Mouse (Mus musculus) layer of hippocampus, postnatal 14 days (tissue): ENCODE data around the gene Polr2h. TPM values are rescaled to one million over a fixed set of nuclear protein-coding genes. Genes with fewer than 3 reads are reported as not detected.

ENCODE experiments used
- DNase-seq, 2 experiments: peaks; one replicate each; pipeline ENCODE4 v3.0.0; 2021 to 2022; ENCODE audit warnings: low spot score in 2 of 2, mixed read lengths in 1 of 2
- total RNA-seq, 2 experiments: library from RNA; stranded (reverse); gene quantifications; 2 replicates each; pipeline ENCODE4 v1.2.3; 2021

The Polr2h gene
- total RNA-seq, 2 experiments from 2014 or later: 22.4 to 25.7 TPM

- DNase-seq: peak; percentile 15 to 17
Measured at GRCm38 (mm10) chr16:20701316-20701715, 16.1 kb upstream of the Polr2h start.

DNA sequence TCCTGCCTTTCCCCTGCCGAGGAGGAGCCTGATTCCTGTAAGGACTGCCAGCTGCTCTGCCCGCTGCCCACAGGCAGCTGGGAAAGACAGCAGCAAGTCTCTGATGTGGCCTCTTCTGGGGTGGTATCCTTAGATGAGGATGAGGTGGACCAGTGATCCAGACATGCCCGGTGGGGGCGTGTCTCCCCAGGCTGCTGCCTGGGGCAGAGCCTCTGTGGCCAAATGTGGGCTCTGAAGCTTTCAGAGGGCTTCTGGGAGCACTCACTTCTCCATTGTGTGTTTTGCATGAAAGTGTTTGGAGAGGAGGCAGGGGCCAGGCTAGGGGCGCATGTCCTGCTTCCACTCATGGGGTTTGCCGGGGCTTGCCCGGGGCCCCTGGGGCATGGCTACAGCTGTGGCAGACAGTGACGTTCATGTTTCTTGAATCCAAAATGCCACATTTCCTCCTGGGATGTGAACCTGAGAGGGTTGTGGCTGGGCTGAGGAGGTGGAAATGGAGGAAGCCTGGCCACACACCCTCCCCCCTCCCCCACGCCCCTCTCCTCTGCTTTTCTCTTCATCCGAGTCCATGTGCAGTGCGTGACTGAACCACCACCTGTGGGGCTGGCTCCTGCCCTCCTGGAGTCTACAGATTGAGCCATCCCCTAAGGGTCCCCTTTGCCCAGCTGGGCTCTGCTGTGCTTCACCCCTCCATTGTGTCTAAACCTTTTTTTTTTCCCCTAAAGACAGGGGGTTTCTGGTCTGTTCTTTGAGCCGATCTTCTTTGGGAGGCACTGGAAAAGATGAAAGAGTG lies 15.5 kb upstream of the Polr2h start:
- peak in 1 of 2 experiments; percentile 8 for DNase-seq

- peak; percentile 69 to 76 for DNase-seq
Measured at GRCm38 (mm10) chr16:20702522-20702893, 15.0 kb upstream of the Polr2h start.

- DNase-seq: peak; percentile 13 to 17
Measured at GRCm38 (mm10) chr16:20703071-20703470, 14.4 kb upstream of the Polr2h start.

DNA sequence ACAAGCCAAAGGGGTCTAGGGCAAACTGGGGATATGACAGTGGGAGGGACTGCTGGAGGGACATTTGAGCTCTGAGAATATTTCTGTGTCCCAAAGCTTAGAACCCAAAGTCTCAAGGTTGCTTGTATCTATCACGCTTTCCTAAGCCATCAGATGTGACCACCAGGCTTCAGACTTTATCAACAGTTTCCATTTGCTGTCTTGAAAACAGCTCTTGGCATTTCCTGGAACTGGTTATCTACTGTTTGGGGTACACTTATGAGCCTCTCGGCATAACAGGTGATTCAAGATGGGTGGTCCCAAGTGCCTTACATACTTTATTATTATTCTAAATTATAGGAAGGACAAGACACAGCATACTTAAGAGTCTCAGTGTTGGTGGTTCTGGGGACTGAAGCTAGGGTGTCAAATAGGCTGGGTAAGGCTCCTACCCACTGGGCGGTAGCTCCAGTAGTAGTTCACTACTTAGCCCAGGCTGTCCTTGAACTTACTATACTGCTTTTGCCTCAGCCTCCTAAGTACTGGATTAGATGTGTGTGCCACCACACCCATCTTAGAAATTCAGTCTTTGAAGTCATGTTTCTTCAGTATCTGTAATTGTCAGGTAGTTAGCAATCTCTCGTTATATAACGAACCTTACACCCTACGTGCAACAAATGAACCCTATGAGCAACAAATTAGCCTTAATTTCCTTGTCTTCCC lies 13.6 kb upstream of the Polr2h start:
- DNase-seq: peak in 1 of 2 experiments; percentile 12

- DNase-seq: peak in 1 of 2 experiments; percentile 16
Measured at GRCm38 (mm10) chr16:20705786-20706185, 11.7 kb upstream of the Polr2h start.

GRCm38 (mm10) chr16:20706407-20707055 lies 10.9 kb upstream of the Polr2h start:
- DNase-seq: peak; percentile 45 to 59

- DNase-seq: peak in 1 of 2 experiments; percentile 22
Measured at GRCm38 (mm10) chr16:20708220-20708938, 9.1 kb upstream of the Polr2h start.

DNA sequence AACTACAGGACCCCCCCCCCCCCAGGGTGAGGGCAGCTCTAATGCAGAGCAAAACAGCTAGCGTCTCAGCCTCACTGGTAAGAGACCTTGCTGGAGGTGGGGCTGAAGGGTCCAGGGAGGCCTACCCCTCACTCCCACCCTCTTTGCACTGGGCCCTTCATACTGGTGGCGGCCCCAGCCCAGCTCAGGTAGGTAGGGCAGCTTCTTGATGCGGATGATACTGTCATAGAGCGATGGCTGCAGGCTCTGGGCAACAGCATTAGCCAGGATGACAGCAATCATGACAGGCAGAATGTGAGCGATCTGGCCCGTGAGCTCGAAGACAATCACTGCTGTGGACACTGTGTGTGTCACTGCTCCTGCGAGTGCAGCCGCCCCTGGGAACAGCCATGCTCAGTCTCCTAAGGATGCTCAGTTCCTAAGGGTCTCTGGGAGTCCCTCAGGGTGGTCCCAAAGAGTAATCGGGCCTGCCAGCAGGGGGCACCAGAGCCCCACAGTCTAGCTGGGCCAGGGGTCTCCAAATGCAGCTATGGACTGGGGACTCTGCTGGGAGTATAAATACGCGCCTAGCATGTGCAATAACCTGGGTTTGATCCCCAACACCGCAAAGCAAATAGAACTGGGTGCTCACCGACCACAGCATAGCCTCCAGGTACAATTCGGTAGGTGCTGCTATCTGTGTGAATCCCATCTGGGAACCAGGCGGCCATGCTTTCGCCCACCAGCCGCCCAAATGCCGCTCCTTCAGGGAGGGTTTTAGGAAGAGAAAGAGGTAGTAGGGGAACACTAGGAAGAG lies 8.3 kb upstream of the Polr2h start:
- peak; percentile 50 for DNase-seq

DNA sequence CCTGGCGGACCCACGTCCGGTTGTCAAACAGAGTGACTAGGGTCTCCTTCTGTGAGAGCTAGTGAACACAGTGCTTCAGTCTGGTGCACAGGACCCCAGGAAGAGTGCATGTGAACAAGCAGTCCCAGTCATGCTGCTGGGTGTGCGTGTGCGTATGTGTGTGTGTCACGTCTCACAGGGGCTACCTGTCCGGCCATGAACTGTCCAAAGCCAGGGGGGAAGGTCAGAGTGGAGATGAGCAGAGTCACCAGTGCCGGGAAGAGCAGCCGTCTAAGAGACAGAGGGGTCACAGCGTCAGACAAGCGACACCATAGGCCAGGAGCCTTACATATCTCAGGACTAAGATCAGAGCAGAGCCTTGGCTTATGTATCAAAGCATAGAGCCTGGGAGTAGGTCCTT lies 7.1 kb upstream of the Polr2h start:
- DNase-seq: peak in 1 of 2 experiments; percentile 13

DNA sequence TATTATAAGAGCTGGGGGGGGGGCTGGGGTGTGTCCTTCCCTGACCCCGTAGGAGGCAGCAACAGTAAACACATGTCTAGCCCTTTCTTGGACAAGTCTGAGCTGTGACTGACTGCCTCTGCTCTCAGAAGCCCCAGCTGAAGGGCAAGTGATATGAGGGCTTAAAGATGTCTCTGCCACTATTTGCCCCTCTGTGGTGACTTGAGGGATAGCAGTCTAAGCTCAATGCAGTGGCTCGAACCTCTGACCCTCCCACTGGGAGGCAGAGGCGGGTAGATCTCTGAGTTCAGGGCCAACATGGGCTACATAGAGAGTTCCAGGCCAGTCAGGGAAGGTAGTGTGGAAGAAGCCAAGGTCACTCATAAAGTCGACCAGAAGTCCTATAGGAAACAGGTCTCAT lies 6.7 kb upstream of the Polr2h start:
- DNase-seq: peak in 1 of 2 experiments; percentile 22

GRCm38 (mm10) chr16:20712190-20712589 lies 5.3 kb upstream of the Polr2h start:
- peak in 1 of 2 experiments; percentile 13 for DNase-seq

GRCm38 (mm10) chr16:20712889-20713288 lies 4.6 kb upstream of the Polr2h start:
- DNase-seq: peak in 1 of 2 experiments; percentile 9

- DNase-seq: peak in 1 of 2 experiments; percentile 20
Measured at GRCm38 (mm10) chr16:20714307-20715080, 3.0 kb upstream of the Polr2h start.

- no peak for DNase-seq
Measured at GRCm38 (mm10) chr16:20715161-20715560, 2.3 kb upstream of the Polr2h start.

GRCm38 (mm10) chr16:20715566-20715965 lies 1.9 kb upstream of the Polr2h start:
- no peak for DNase-seq

DNA sequence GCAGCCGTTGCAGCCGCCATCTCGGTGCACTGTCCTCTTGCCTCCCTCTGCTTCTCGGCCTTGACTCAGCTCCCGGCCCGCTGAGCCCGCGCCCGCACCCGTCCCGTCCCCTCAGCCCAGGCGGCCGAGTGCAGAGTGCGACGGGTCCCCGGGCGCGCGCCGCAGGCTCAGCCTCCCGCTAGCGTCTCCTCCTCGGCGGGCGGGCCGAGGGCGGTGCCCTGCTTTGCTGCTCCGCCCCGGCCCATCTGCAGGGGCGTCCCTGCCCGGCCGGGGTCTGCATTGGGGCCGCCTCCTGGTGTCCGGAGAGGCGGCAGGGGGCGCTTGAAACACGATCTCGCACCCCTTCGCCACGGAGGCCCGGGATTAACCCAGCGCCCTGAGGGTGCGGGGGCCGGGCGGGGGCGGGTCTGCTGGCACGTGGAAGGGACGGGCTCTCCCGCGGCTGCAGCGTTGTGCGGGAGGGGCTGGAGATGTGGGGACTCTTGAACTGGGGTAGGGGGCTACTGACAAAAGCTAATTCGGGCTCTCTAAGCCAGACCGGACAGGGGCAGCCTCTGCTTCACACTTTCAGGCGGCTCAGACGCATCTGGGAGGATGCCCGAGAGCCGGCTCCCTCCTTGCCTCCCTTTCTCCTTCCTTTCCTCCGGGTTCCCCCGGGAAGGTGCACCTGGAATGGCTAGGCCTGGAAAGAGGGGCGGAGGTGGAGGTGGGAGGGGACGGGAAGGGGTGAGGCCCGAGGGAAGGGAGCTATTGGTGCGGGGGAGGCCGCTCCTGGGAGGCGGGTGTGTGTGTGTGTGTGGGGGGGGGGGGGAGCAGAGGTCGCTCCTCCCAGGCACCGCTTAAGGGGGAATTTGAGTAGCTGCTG lies 1.3 kb upstream of the Polr2h start:
- peak; percentile 81 to 82 for DNase-seq

DNA sequence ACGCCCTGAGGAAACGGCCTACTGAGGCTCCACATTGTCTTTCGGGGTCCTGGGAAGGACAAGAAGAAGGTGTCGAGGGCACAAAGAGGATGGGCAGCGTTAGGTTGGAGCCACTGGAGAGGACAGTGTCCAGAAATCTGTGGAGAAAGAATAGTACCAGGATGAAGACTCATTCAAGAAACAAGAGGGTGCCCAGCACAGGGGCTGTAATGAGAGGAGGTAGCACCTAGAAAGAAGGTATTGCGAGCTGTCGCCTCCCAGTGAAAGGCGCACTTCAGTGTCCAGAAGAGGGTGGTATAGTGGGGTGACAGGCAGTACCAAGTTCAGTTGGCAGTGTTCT lies 654 bp upstream of the Polr2h start:
- DNase-seq: no peak
